Mouse (Mus musculus): Measurements from ENCODE around the gene Cryga. TPM values are rescaled to one million over a fixed set of nuclear protein-coding genes. Genes with fewer than 3 reads are reported as not detected.
"Not testable (repeated sequence)": the region's sequence is repeated elsewhere in the genome, so short reads cannot be mapped to it uniquely, and the experiment has no call there.

Cryga gene
- polyA plus RNA-seq, 1 experiment from 2014 or later = not detected

- Histone ChIP-seq H3K9ac (replicated peaks; ENCODE audit: low read depth, low read length) (no peak overlapping the region), H3K36me3 (ENCODE audit: control insufficient read depth, insufficient read depth, low read length) (no peaks in the 10 kb centered on the region), H3K9me3 (ENCODE audit: control insufficient read depth, low read length) (no peaks in the 10 kb centered on the region), H3K27ac (ENCODE audit: low read depth, low read length) (no peak overlapping the region), H3K4me2 (ENCODE audit: low read depth, low read length) (no peak overlapping the region), H3K4me1 (ENCODE audit: control insufficient read depth, insufficient read depth, low read length) (no peaks in the 10 kb centered on the region), H3K4me3 (ENCODE audit: low read depth, low read length) (no peak overlapping the region), H3K27me3 (ENCODE audit: control insufficient read depth, insufficient read depth, low read length) (no peaks in the 10 kb centered on the region)
- ATAC-seq (ENCODE audit: low read depth) = no peak
Measured at GRCm38 (mm10) chr1:65067842-65068241, 35.3 kb downstream of the Cryga start.

GRCm38 (mm10) chr1:65064201-65064600 is 39.0 kb downstream of the Cryga start:
- Histone ChIP-seq H3K4me1 (ENCODE audit: control insufficient read depth, insufficient read depth, low read length) (no peaks in the 10 kb centered on the region), H3K4me3 (ENCODE audit: low read depth, low read length) (no peak overlapping the region), H3K9ac (replicated peaks; ENCODE audit: low read depth, low read length) (no peak overlapping the region), H3K27me3 (ENCODE audit: control insufficient read depth, insufficient read depth, low read length) (no peaks in the 10 kb centered on the region), H3K9me3 (ENCODE audit: control insufficient read depth, low read length) (no peaks in the 10 kb centered on the region), H3K36me3 (ENCODE audit: control insufficient read depth, insufficient read depth, low read length) (no peaks in the 10 kb centered on the region), H3K4me2 (ENCODE audit: low read depth, low read length) (no peak overlapping the region), H3K27ac (ENCODE audit: low read depth, low read length) (no peak overlapping the region)
- 60% methylated on average over 15 of the region's 15 CpGs for WGBS
- ATAC-seq (ENCODE audit: low read depth) = no peak

- Histone ChIP-seq H3K27me3 (ENCODE audit: control insufficient read depth, insufficient read depth, low read length) (no peaks in the 10 kb centered on the region), H3K9ac (replicated peaks; ENCODE audit: low read depth, low read length) (no peak within 1 kb of the TSS), H3K27ac (ENCODE audit: low read depth, low read length) (no peak within 1 kb of the TSS), H3K4me2 (ENCODE audit: low read depth, low read length) (no peak within 1 kb of the TSS), H3K4me1 (ENCODE audit: control insufficient read depth, insufficient read depth, low read length) (no peaks in the 10 kb centered on the region), H3K9me3 (ENCODE audit: control insufficient read depth, low read length) (no peaks in the 10 kb centered on the region), H3K36me3 (ENCODE audit: control insufficient read depth, insufficient read depth, low read length) (no peaks in the 10 kb centered on the region), H3K4me3 (ENCODE audit: low read depth, low read length) (no peak within 1 kb of the TSS)
- 65% methylated on average over 8 of the region's 8 CpGs for WGBS
- ATAC-seq (ENCODE audit: low read depth) = no peak
Measured at GRCm38 (mm10) chr1:65063352-65063751, 39.8 kb downstream of the Cryga start, which contains the start of gene Crygd. Crygd (minus strand) TSS chr1:65063452.

- H3K4me3 ChIP-seq (ENCODE audit: low read depth, low read length) = no peak overlapping the region
- WGBS = 43% methylated on average over 2 of the region's 2 CpGs
- H3K4me1 ChIP-seq (ENCODE audit: control insufficient read depth, insufficient read depth, low read length) = no peaks in the 10 kb centered on the region
- ATAC-seq (ENCODE audit: low read depth) = no peak
- no peak overlapping the region for H3K9ac ChIP-seq (replicated peaks; ENCODE audit: low read depth, low read length)
- no peaks in the 10 kb centered on the region for H3K27me3 ChIP-seq (ENCODE audit: control insufficient read depth, insufficient read depth, low read length)
- H3K9me3 ChIP-seq (ENCODE audit: control insufficient read depth, low read length) = no peaks in the 10 kb centered on the region
- H3K27ac ChIP-seq (ENCODE audit: low read depth, low read length) = no peak overlapping the region
- H3K36me3 ChIP-seq (ENCODE audit: control insufficient read depth, insufficient read depth, low read length) = no peaks in the 10 kb centered on the region
- H3K4me2 ChIP-seq (ENCODE audit: low read depth, low read length) = no peak overlapping the region
Measured at GRCm38 (mm10) chr1:65052140-65052539, 51.0 kb downstream of the Cryga start.

- no peak for ATAC-seq (ENCODE audit: low read depth)
- no peaks in the 10 kb centered on the region for H3K9me3 ChIP-seq (ENCODE audit: control insufficient read depth, low read length)
- H3K4me2 ChIP-seq (ENCODE audit: low read depth, low read length) = no peak overlapping the region
- no peaks in the 10 kb centered on the region for H3K4me1 ChIP-seq (ENCODE audit: control insufficient read depth, insufficient read depth, low read length)
- no peak overlapping the region for H3K27ac ChIP-seq (ENCODE audit: low read depth, low read length)
- no peak overlapping the region for H3K9ac ChIP-seq (replicated peaks; ENCODE audit: low read depth, low read length)
- H3K27me3 ChIP-seq (ENCODE audit: control insufficient read depth, insufficient read depth, low read length) = no peaks in the 10 kb centered on the region
- 60% methylated on average over 7 of the region's 7 CpGs for WGBS
- no peak overlapping the region for H3K4me3 ChIP-seq (ENCODE audit: low read depth, low read length)
- H3K36me3 ChIP-seq (ENCODE audit: control insufficient read depth, insufficient read depth, low read length) = no peaks in the 10 kb centered on the region
Measured at GRCm38 (mm10) chr1:65051696-65052095, 51.5 kb downstream of the Cryga start.

GRCm38 (mm10) chr1:65050952-65051351 is 52.2 kb downstream of the Cryga start, which contains the start of gene Cryge:
Cryge (minus strand) TSS chr1:65051149.
- not testable (repeated sequence) for H3K27ac ChIP-seq (ENCODE audit: low read depth, low read length); H3K4me3 ChIP-seq (ENCODE audit: low read depth, low read length); H3K36me3 ChIP-seq (ENCODE audit: control insufficient read depth, insufficient read depth, low read length); H3K4me1 ChIP-seq (ENCODE audit: control insufficient read depth, insufficient read depth, low read length); H3K9ac ChIP-seq (replicated peaks; ENCODE audit: low read depth, low read length); H3K9me3 ChIP-seq (ENCODE audit: control insufficient read depth, low read length); H3K27me3 ChIP-seq (ENCODE audit: control insufficient read depth, insufficient read depth, low read length); ATAC-seq (ENCODE audit: low read depth); H3K4me2 ChIP-seq (ENCODE audit: low read depth, low read length)
- WGBS = 39% methylated on average over 10 of the region's 12 CpGs

Other genes with a start within 250 kb of the Cryga start
- gene Plekhm3, start 146.5 kb downstream of the Cryga start, polyA plus RNA-seq (2014; fragmentation: Nextera tagmentation; extraction: Ambion mirVana) = 13.9 and 15.6 TPM in 2 replicates
- gene Akr1cl, start 70.6 kb downstream of the Cryga start, polyA plus RNA-seq (2014; fragmentation: Nextera tagmentation; extraction: Ambion mirVana) = not detected in 2 replicates
- not detected in 2 replicates for gene Cryge, start 52.2 kb downstream of the Cryga start, polyA plus RNA-seq (2014; fragmentation: Nextera tagmentation; extraction: Ambion mirVana)
- gene Crygd, start 39.9 kb downstream of the Cryga start, polyA plus RNA-seq (2014; fragmentation: Nextera tagmentation; extraction: Ambion mirVana) = not detected in 2 replicates
- gene Crygc, start 29.7 kb downstream of the Cryga start, polyA plus RNA-seq (2014; fragmentation: Nextera tagmentation; extraction: Ambion mirVana) = not detected in 2 replicates
- 0.68 and 1.1 TPM in 2 replicates for gene Crygb, start 21.1 kb downstream of the Cryga start, polyA plus RNA-seq (2014; fragmentation: Nextera tagmentation; extraction: Ambion mirVana)
- gene Gm28845, start 16.2 kb upstream of the Cryga start, polyA plus RNA-seq (2014; fragmentation: Nextera tagmentation; extraction: Ambion mirVana) = not detected in 2 replicates
- 0.76 and 1.0 TPM in 2 replicates for gene D630023F18Rik, start 19.8 kb upstream of the Cryga start, polyA plus RNA-seq (2014; fragmentation: Nextera tagmentation; extraction: Ambion mirVana)
- gene Idh1, start 83.1 kb upstream of the Cryga start, polyA plus RNA-seq (2014; fragmentation: Nextera tagmentation; extraction: Ambion mirVana) = 492 and 510 TPM in 2 replicates
- gene Pikfyve, start 83.3 kb upstream of the Cryga start, polyA plus RNA-seq (2014; fragmentation: Nextera tagmentation; extraction: Ambion mirVana) = 17.3 and 22.3 TPM in 2 replicates
- 3.8 and 7.4 TPM in 2 replicates for gene Pth2r, start 178.7 kb upstream of the Cryga start, polyA plus RNA-seq (2014; fragmentation: Nextera tagmentation; extraction: Ambion mirVana)

All from neural tube, embryonic 14.5 days (tissue).